12 mouse cellular contexts compared by ENCODE assay signal in the genomic region with DNA sequence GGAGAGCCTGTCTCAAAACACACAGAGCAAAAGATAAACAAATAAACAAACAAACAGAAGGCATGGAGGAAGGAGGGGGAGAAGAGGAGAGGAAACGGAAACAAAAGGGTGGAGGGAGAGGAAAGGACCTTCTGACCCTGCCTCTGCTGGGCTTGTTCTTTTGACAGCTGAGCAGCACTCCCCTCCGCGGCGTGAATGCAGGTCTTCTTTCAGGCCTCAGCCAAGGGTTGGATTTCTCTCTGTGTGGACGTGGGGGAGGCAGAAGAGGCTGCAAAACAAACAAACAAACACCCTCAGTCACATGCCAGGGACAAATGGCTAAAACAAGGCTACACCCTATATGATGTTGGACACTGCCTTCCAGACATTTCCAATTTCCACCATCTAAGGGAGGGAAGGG. TPM values are rescaled to one million over a fixed set of nuclear protein-coding genes. Genes with fewer than 3 reads are reported as not detected.
"Had no signal": no experiment of that assay in that cellular context is flagged by ENCODE, and none has a peak within 500 bp of the region (broad histone marks: within the 10 kb centered on the region; RNA-seq: fewer than 3 reads in every experiment).

No protein-coding gene starts in this region.

- DNase-seq: right cerebral cortex, adult 18-20 months; right cerebral cortex, postnatal 25 days; thymus, postnatal 4 days had no signal

- H3K4me2 ChIP-seq: limb, embryonic 13.5 days had no signal

- H3K4me3 ChIP-seq: limb, embryonic 13.5 days; midbrain, embryonic 10.5 days had no signal

- ATAC-seq: lung, postnatal 0 days had no signal

- H3K9me3 ChIP-seq: limb, embryonic 13.5 days; midbrain, embryonic 10.5 days had no signal

- H3K9ac ChIP-seq: limb, embryonic 13.5 days; liver, embryonic 14.5 days had no signal

- H3K36me3 ChIP-seq: limb, embryonic 13.5 days; midbrain, embryonic 10.5 days had no signal

- H3K27ac ChIP-seq: limb, embryonic 13.5 days; liver, embryonic 14.5 days had no signal

RNA-seq across cellular contexts. Expression of a gene that starts 11.7 kb away (rescaled TPM):
- polyA plus RNA-seq: large intestine, adult 2 months; liver, adult 2 months; small intestine, adult 2 months had no signal

RNA-seq across cellular contexts. Expression of a gene that starts 23.5 kb away (rescaled TPM):
- polyA plus RNA-seq: large intestine, adult 2 months; liver, adult 2 months; liver, embryonic 14.5 days; neural tube, embryonic 14.5 days; thymus, postnatal 0 days had no signal
